Mouse (Mus musculus): ENCODE results near the gene Zfp58.

GRCm38 (mm10) chr13:67469274-67469673, 31.1 kb downstream of the Zfp58 start:
- TF ChIP-seq CTCF (conservative IDR thresholded peaks at IDR 0.05; ENCODE audit: insufficient read depth, insufficient read length, low read depth, low read length): no peak
- no peak for TF ChIP-seq POLR2A (IDR thresholded peaks at IDR 0.05; ENCODE audit: low read depth, low read length)
